Mouse (Mus musculus): ENCODE results near the gene Tepp. TPM values are rescaled to one million over a fixed set of nuclear protein-coding genes. Genes with fewer than 3 reads are reported as not detected.

Gene Tepp
- polyA plus RNA-seq, 1 experiment from 2014 or later, result 0.70 TPM

GRCm38 (mm10) chr8:95313857-95314256, 3.5 kb downstream of the Tepp start:
- no peak overlapping the region for H3K4me3 ChIP-seq
- ATAC-seq (ENCODE audit: low read depth), result no peak
- WGBS, result 91% methylated on average over 6 of the region's 6 CpGs
- H3K27ac ChIP-seq (replicated peaks), result no peak overlapping the region
- H3K9me3 ChIP-seq, result no peaks in the 10 kb centered on the region
- H3K9ac ChIP-seq, result no peak overlapping the region
- no peaks in the 10 kb centered on the region for H3K36me3 ChIP-seq
- no peaks in the 10 kb centered on the region; the same call in 1 of the 2 replicates for H3K27me3 ChIP-seq
- peaks cover 14% of the 10 kb centered on the region for H3K4me1 ChIP-seq (replicated peaks)
- H3K4me2 ChIP-seq, result no peak overlapping the region

DNA sequence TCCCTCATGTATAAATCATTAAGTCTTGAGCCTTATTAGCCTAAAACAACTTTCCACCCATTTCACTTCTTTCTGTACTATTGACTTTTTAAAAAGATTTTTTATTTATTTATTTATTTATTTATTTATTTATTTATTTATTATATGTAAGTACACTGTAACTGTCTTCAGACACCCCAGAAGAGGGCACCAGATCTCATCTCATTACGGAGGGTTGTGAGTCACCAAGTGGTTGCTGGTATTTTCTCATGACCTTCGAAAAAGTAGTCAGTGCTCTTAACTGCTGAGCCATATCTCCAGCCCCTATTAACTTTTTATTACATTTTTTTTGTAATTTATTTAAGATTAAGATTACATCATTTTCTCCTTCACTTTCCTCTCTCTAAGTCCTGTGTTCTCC, 4.3 kb downstream of the Tepp start:
- Histone ChIP-seq H3K9me3 (no peaks in the 10 kb centered on the region), H3K9ac (no peak overlapping the region), H3K36me3 (no peaks in the 10 kb centered on the region), H3K4me3 (no peak overlapping the region), H3K4me2 (no peak overlapping the region), H3K4me1 (replicated peaks) (peaks cover 14% of the 10 kb centered on the region), H3K27me3 (peaks cover 5% of the 10 kb centered on the region), H3K27ac (replicated peaks) (no peak overlapping the region)
- WGBS, result 84% methylated on average over 2 of the region's 2 CpGs
- ATAC-seq (ENCODE audit: low read depth), result no peak

DNA sequence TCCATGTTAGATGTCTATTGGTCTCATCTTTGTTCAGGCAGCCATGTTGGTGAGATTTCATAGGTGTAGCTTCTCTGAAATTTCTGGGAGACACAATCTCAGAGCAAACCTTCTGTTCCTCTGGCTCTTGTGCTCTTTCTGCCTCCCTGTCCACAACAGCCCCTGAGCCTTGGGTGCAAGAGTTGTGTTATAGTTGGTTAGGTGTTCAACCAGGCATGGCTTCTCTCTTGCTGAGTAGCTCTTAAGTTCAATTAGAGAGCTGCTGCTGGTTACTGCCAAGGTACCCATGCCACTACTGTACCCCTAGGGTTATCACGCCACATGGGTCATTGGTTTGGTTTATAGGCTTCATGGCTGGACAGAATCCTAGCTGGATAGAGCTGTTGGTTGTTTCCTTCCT, 5.0 kb downstream of the Tepp start:
- WGBS, result 81% methylated on average over 1 of the region's 1 CpGs
- Histone ChIP-seq H3K4me1 (replicated peaks) (peaks cover 19% of the 10 kb centered on the region), H3K4me3 (no peak overlapping the region), H3K9ac (no peak overlapping the region), H3K36me3 (no peaks in the 10 kb centered on the region), H3K4me2 (no peak overlapping the region), H3K27me3 (peaks cover 9% of the 10 kb centered on the region), H3K27ac (replicated peaks) (no peak overlapping the region), H3K9me3 (no peaks in the 10 kb centered on the region)
- ATAC-seq (ENCODE audit: low read depth), result no peak

GRCm38 (mm10) chr8:95320224-95321139, 10.1 kb downstream of the Tepp start:
- peaks cover 26% of the 10 kb centered on the region for H3K4me1 ChIP-seq (replicated peaks)
- peaks cover 23% of the 10 kb centered on the region for H3K36me3 ChIP-seq
- H3K4me2 ChIP-seq, result peak overlapping the region; percentile 83
- H3K9me3 ChIP-seq, result no peaks in the 10 kb centered on the region
- H3K27me3 ChIP-seq, result peaks cover 15% of the 10 kb centered on the region
- peak; percentile 66 for ATAC-seq (ENCODE audit: low read depth)
- peak overlapping the region; percentile 40 for H3K4me3 ChIP-seq
- WGBS, result 3% methylated on average over 41 of the region's 41 CpGs
- peak overlapping the region; percentile 71 for H3K9ac ChIP-seq
- no peak overlapping the region for H3K27ac ChIP-seq (replicated peaks)

DNA sequence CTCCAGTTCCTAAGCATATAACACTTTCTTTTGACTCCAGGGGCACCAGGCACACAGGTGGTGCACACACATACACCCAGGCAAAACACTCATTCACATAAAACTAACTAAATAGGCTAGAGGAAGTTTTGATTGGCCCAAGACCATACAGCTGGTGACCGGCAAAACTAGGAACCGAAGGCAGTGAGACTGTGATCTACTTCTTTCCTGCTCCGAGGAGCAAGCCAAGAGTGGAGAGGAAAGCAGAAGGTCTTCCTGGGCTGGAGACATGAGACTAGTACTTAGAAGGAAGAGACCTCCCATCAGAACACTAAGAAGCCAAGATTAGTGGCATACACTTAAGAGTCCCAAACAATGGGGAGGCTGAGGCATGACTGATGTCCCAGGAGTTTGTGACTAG, 12.8 kb downstream of the Tepp start:
- 72% methylated on average over 3 of the region's 3 CpGs for WGBS
- no peaks in the 10 kb centered on the region for H3K9me3 ChIP-seq
- H3K4me2 ChIP-seq, result no peak overlapping the region
- no peak overlapping the region for H3K27ac ChIP-seq (replicated peaks)
- peaks cover 15% of the 10 kb centered on the region for H3K27me3 ChIP-seq
- H3K4me1 ChIP-seq (replicated peaks), result peaks cover 50% of the 10 kb centered on the region
- H3K9ac ChIP-seq, result no peak overlapping the region
- peaks cover 50% of the 10 kb centered on the region for H3K36me3 ChIP-seq
- ATAC-seq (ENCODE audit: low read depth), result no peak
- H3K4me3 ChIP-seq, result no peak overlapping the region

DNA sequence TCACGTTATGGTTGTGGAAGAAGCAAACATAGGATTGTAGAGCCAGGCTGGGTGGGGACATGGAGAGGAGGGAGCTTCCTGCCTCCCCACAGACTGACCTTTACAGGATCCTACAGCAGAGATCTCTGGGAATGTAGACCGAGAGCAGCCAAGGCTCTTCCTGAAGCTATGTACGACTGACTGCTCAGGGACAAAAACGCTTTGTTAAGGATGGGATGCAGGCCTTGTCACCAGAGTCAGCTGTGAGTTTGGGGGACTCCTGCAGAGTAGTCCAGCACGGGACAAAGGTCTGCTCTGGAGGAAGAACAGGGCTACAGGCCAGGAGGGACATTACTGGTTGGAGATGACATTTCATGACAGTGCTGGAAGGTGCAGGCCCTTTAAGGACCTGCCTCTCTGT, 14.3 kb downstream of the Tepp start:
- peaks cover 60% of the 10 kb centered on the region for H3K4me1 ChIP-seq (replicated peaks)
- ATAC-seq (ENCODE audit: low read depth), result no peak
- WGBS, result 41% methylated on average over 5 of the region's 5 CpGs
- no peak overlapping the region for H3K4me3 ChIP-seq
- no peaks in the 10 kb centered on the region for H3K9me3 ChIP-seq
- peaks cover 64% of the 10 kb centered on the region for H3K36me3 ChIP-seq
- peak overlapping the region; percentile 31; the same call in 1 of the 2 replicates for H3K9ac ChIP-seq
- peaks cover 10% of the 10 kb centered on the region for H3K27me3 ChIP-seq
- H3K4me2 ChIP-seq, result no peak overlapping the region
- H3K27ac ChIP-seq (replicated peaks), result peak overlapping the region; percentile 38; the same call in 1 of the 2 replicates

- no peak for ATAC-seq (ENCODE audit: low read depth)
- 86% methylated on average over 5 of the region's 5 CpGs for WGBS
- Histone ChIP-seq H3K27me3 (no peaks in the 10 kb centered on the region), H3K36me3 (peaks cover 67% of the 10 kb centered on the region), H3K27ac (replicated peaks) (no peak overlapping the region), H3K4me2 (no peak overlapping the region), H3K4me1 (replicated peaks) (peaks cover 60% of the 10 kb centered on the region), H3K9me3 (no peaks in the 10 kb centered on the region), H3K9ac (0 out of 2 replicates have a peak overlapping the region, but pooled peaks have one; percentile 6), H3K4me3 (no peak overlapping the region)
These were observed 16.5 kb downstream of the Tepp start for GRCm38 (mm10) chr8:95326822-95327221.

- no peaks in the 10 kb centered on the region for H3K27me3 ChIP-seq
These were observed 17.6 kb downstream of the Tepp start for GRCm38 (mm10) chr8:95327866-95328465.

DNA sequence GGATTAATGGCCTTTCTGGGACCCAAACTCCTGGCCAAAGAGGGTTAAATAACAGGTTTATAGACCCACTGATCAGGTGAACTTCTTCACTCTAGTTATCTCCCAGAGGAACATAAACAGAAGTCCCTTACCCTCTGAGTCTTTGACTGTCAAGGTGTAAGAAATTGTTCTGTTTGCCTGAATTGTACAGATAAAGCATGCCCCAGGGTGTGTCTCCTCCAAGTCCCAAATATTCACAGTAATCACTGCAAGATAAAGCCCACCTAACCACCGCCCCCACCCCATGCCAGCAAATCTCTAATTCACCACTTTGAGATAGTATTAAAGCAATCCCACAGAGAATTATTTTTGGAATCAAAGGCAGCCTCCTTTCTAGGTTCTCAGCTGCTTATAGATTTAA, 20.0 kb downstream of the Tepp start:
- Histone ChIP-seq H3K9ac (peak overlapping the region; percentile 86), H3K4me2 (peak overlapping the region; percentile 94), H3K4me3 (peak overlapping the region; percentile 68), H3K27ac (replicated peaks) (0 out of 2 replicates have a peak overlapping the region, but pooled peaks have one; percentile 93), H3K4me1 (replicated peaks) (peaks cover 59% of the 10 kb centered on the region), H3K36me3 (peaks cover 63% of the 10 kb centered on the region), H3K27me3 (no peaks in the 10 kb centered on the region), H3K9me3 (no peaks in the 10 kb centered on the region)
- 90% methylated on average over 1 of the region's 1 CpGs for WGBS
- ATAC-seq (ENCODE audit: low read depth), result no peak

More at GRCm38 (mm10) chr8:95327866-95328465, 17.6 kb downstream of the Tepp start:
- Histone ChIP-seq H3K36me3 (peaks cover 67% of the 10 kb centered on the region), H3K27ac (replicated peaks) (no peak overlapping the region), H3K9ac (no peak overlapping the region), H3K9me3 (no peaks in the 10 kb centered on the region), H3K4me2 (no peak overlapping the region), H3K4me3 (no peak overlapping the region), H3K4me1 (replicated peaks) (peaks cover 66% of the 10 kb centered on the region)
- ATAC-seq (ENCODE audit: low read depth), result no peak
- WGBS, result 85% methylated on average over 46 of the region's 46 CpGs

DNA sequence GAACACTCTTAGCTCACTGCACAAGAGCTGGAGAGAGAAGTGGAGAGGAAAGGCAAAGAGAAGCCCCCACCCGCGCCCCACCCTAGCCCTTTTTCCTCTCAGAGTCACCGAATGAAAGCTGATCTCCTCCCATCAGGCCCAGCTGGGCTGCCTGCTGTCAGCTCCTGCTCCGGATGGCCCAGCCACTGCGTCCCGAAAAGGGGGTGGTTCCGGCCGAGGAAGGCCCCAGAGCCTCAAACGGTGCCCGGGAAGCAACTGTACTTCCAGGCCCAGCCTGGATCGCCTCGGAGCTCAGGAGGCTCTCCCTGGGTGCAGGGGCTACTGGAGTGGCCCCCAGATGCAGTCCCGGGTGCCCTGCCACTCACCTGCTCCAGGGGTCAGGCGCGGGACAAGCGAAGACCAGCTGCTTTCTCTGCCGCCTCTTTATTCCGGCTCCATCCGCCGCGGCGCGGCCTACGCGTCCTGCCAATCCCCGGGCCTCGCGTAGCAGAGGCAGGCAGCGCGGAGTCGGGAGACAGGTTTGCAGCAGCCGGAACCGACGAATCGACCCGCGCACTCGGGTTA, 20.9 kb downstream of the Tepp start:
- H3K9me3 ChIP-seq, result no peaks in the 10 kb centered on the region
- peaks cover 55% of the 10 kb centered on the region for H3K36me3 ChIP-seq
- peaks cover 52% of the 10 kb centered on the region for H3K4me1 ChIP-seq (replicated peaks)
- H3K9ac ChIP-seq, result peak overlapping the region; percentile 86
- ATAC-seq (ENCODE audit: low read depth), result peak; percentile 52
- under 1% methylated on average over 38 of the region's 38 CpGs for WGBS
- peak overlapping the region; percentile 94 for H3K4me2 ChIP-seq
- H3K27me3 ChIP-seq, result no peaks in the 10 kb centered on the region
- H3K27ac ChIP-seq (replicated peaks), result peak overlapping the region; percentile 93
- H3K4me3 ChIP-seq, result peak overlapping the region; percentile 68

GRCm38 (mm10) chr8:95331720-95332436, 21.5 kb downstream of the Tepp start, which contains the start of the genes Zfp319 and Usb1:
TSS of gene Zfp319 (minus strand) at chr8:95331950.
TSS of gene Usb1 (plus strand) at chr8:95332284.
- ATAC-seq (ENCODE audit: low read depth), result peak; percentile 94

More at GRCm38 (mm10) chr8:95331720-95332436, 21.5 kb downstream of the Tepp start, which contains the start of the genes Zfp319 and Usb1:
- WGBS, result under 1% methylated on average over 78 of the region's 80 CpGs
- Histone ChIP-seq H3K4me3 (peak within 1 kb of the TSS; percentile 68), H3K9ac (peak within 1 kb of the TSS; percentile 86), H3K36me3 (peaks cover 48% of the 10 kb centered on the region), H3K27ac (replicated peaks) (peak within 1 kb of the TSS; percentile 93), H3K4me2 (peak within 1 kb of the TSS; percentile 94), H3K9me3 (no peaks in the 10 kb centered on the region), H3K27me3 (no peaks in the 10 kb centered on the region), H3K4me1 (replicated peaks) (peaks cover 46% of the 10 kb centered on the region)
